Mouse (Mus musculus) cerebellum, postnatal 25 days (tissue): ENCODE data around the gene Phldb2.

Experiments used
- DNase-seq, 2 experiments: peaks; one replicate each; pipeline ENCODE4 v3.0.0; 2021; ENCODE audit warnings: mixed read lengths in 2 of 2

The Phldb2 gene

GRCm38 (mm10) chr16:45890471-45891200 is 62.8 kb downstream of the Phldb2 start:
- no peak for DNase-seq

- no peak for DNase-seq
Measured at GRCm38 (mm10) chr16:45889636-45890035, 63.8 kb downstream of the Phldb2 start.

- no peak for DNase-seq
Measured at GRCm38 (mm10) chr16:45886599-45886998, 66.8 kb downstream of the Phldb2 start.

- no peak for DNase-seq
Measured at GRCm38 (mm10) chr16:45884194-45884593, 69.2 kb downstream of the Phldb2 start.

- no peak for DNase-seq
Measured at GRCm38 (mm10) chr16:45881177-45881832, 72.1 kb downstream of the Phldb2 start.

GRCm38 (mm10) chr16:45880101-45880751 is 73.2 kb downstream of the Phldb2 start:
- no peak for DNase-seq

- no peak for DNase-seq
Measured at GRCm38 (mm10) chr16:45877739-45878138, 75.7 kb downstream of the Phldb2 start.

GRCm38 (mm10) chr16:45877171-45877570 is 76.2 kb downstream of the Phldb2 start:
- DNase-seq, result no peak

- DNase-seq, result peak; percentile 11 to 35
Measured at GRCm38 (mm10) chr16:45873397-45873796, 80.0 kb downstream of the Phldb2 start.

- peak in 1 of 2 experiments; percentile 3 for DNase-seq
Measured at GRCm38 (mm10) chr16:45871286-45871976, 82.0 kb downstream of the Phldb2 start.

- no peak for DNase-seq
Measured at GRCm38 (mm10) chr16:45870651-45871050, 82.7 kb downstream of the Phldb2 start.

GRCm38 (mm10) chr16:45869044-45869443 is 84.4 kb downstream of the Phldb2 start:
- DNase-seq, result no peak

GRCm38 (mm10) chr16:45857277-45857863 is 96.0 kb downstream of the Phldb2 start:
- DNase-seq, result no peak

- DNase-seq, result no peak
Measured at GRCm38 (mm10) chr16:45854499-45854898, 98.9 kb downstream of the Phldb2 start.

GRCm38 (mm10) chr16:45849045-45849444 is 104.4 kb downstream of the Phldb2 start:
- no peak for DNase-seq

GRCm38 (mm10) chr16:45844875-45845274 is 108.5 kb downstream of the Phldb2 start:
- peak in 1 of 2 experiments; percentile 11 for DNase-seq

- peak; percentile 68 to 72 for DNase-seq
Measured at GRCm38 (mm10) chr16:45844049-45844780, 109.2 kb downstream of the Phldb2 start.

GRCm38 (mm10) chr16:45843351-45843891 is 110.0 kb downstream of the Phldb2 start:
- peak; percentile 12 to 14 for DNase-seq

- no peak for DNase-seq
Measured at GRCm38 (mm10) chr16:45842440-45842839, 111.0 kb downstream of the Phldb2 start.

GRCm38 (mm10) chr16:45841806-45842205 is 111.6 kb downstream of the Phldb2 start:
- no peak for DNase-seq

GRCm38 (mm10) chr16:45841016-45841415 is 112.4 kb downstream of the Phldb2 start:
- no peak for DNase-seq
